Mouse (Mus musculus) inflammation-experienced regulatory T-cells, adult 16 weeks (primary cell): Measurements from ENCODE around the gene Taf8. TPM values are rescaled to one million over a fixed set of nuclear protein-coding genes. Genes with fewer than 3 reads are reported as not detected.

Experiments
- polyA plus RNA-seq: library from polyadenylated mRNA; unstranded; fragments of 100-300 nt; shearing (Covaris generic); gene quantifications from one replicate; pipeline ENCODE4 v1.2.1, GENCODE M21; 2017

The Taf8 gene
- polyA plus RNA-seq: 58.9 TPM

GRCm38 (mm10) chr17:47501946-47502706 lies at the start of gene Taf8:
Gene Taf8 (minus strand): TSS chr17:47502292.

DNA sequence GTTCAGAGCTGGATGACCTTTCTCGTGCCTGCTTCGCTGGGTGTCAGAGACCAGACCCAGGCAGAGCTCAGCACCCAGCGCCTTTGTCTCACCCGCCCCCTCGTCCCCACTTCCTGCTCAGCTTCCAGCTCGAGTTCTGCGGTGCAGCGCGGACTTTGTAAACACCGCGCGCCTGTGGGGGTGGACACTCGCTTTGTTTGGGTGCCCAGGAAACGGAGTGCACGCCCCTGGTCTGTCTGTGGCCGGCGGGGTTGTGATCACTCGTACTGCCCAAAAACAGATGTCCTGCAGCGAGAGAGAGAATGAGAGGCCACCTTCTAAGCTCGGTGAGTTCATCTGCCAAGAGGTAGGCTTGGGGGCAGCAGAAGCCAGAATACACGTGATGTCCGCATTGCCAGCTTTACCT lies 2.9 kb upstream of the Taf8 start, which contains the start of gene Ccnd3:
Ccnd3 (plus strand) TSS at position 111 of the 406 bp plus-strand sequence.

DNA sequence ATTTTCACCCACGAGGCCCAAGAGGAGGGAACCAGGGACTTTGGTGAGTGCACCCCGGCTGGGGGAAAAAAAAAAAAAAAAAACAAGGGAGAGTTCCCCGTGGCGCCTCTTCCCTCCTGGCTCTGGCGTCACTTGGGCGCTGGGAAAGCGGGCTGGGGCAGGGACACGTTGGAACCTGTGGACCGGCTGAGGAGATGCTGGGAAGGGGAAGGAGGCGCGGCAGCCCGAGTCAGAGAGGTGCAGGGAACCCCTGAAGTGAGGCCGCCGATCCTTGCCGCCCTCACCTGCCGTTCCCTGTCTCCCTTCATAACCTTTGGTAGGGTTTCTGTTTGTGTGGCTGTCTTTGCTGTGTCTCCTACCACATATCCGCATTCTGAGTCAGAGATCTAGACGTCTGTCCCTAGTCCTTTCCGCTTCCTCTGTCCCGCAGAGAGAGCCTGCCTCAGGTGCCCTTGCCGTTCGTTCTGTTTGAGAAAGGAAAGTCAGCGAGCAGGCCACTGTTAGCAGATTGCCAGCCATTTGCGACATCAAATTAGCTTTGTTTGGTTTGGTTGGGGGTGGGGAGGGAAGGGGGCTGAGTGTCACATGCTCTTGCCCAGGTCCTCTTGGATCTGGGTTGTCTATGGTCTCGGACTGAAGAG lies 65.1 kb downstream of the Taf8 start, which contains the start of gene 1700001C19Rik:
1700001C19Rik (minus strand) TSS at position 470 of the 641 bp plus-strand sequence.

DNA sequence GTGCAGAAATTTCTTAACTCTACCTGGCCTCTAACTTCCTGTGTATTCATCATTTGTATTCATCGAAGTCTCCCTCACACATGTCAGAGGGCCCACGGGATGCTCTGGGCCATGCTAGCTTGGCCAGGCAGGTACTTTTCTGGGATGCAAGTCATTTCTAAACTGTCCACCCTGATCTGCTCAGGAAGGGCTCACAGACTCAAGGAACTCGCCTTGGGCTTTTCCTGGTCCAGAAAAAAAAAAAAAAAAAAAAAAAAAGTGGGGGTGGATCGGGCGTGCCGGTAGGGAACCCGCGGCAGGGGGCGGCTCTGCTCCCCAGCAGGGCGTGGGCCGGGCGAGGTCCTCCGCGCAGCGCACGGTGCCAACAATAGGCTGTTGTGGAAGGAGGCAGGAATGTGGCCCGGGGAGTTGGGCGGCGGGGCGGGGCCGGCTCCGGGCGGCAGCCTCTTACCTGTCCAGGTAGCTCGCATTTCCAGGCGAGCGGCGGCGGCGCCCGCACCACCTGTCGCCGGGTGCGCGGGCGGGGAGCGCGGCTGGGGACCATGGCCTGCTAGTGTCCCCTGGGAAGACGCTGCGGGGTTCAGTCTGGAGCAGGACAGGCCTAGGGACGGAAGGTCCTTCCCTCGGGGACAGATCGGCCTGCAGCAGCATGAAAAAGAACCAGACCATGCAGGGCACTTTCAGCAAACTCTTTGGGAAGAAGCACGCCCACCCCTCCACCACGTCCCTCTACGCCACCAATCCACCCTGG lies 65.8 kb downstream of the Taf8 start, which contains the start of gene AI661453:
AI661453 (plus strand) TSS at position 460 of the 751 bp plus-strand sequence.

Other genes with a start within 250 kb of the Taf8 start
- gene Mrps10, start 133.4 kb downstream of the Taf8 start, polyA plus RNA-seq: 49.0 TPM
- gene Guca1b, start 116.9 kb downstream of the Taf8 start, polyA plus RNA-seq: 2.4 TPM
- gene Guca1a, start 101.7 kb downstream of the Taf8 start, polyA plus RNA-seq: not detected
- not detected for gene AI661453, start 65.7 kb downstream of the Taf8 start, polyA plus RNA-seq
- not detected for gene 1700001C19Rik, start 64.9 kb downstream of the Taf8 start, polyA plus RNA-seq
- gene Ccnd3, start 2.8 kb upstream of the Taf8 start, polyA plus RNA-seq: 282 TPM
- 18.2 TPM for gene Bysl, start 109.2 kb upstream of the Taf8 start, polyA plus RNA-seq
- 46.2 TPM for gene Med20, start 109.3 kb upstream of the Taf8 start, polyA plus RNA-seq
- gene Gm20517, start 109.3 kb upstream of the Taf8 start, polyA plus RNA-seq: 0.73 TPM
- 0.30 TPM for gene Usp49, start 128.4 kb upstream of the Taf8 start, polyA plus RNA-seq
- gene Tomm6, start 186.1 kb upstream of the Taf8 start, polyA plus RNA-seq: 261 TPM
- gene Frs3, start 186.7 kb upstream of the Taf8 start, polyA plus RNA-seq: 0.94 TPM
- gene Gm21981, start 192.2 kb upstream of the Taf8 start, polyA plus RNA-seq: not detected
- gene Prickle4, start 192.4 kb upstream of the Taf8 start, polyA plus RNA-seq: not detected
- gene Pgc, start 224.6 kb upstream of the Taf8 start, polyA plus RNA-seq: not detected
- 19.8 TPM for gene Tfeb, start 234.7 kb upstream of the Taf8 start, polyA plus RNA-seq